Mouse (Mus musculus) layer of hippocampus, adult 2 months (tissue): ENCODE measurements around the gene Dennd2c. TPM values are rescaled to one million over a fixed set of nuclear protein-coding genes. Genes with fewer than 3 reads are reported as not detected.
"Not testable (repeated sequence)": the region's sequence is repeated elsewhere in the genome, so short reads cannot be mapped to it uniquely, and the experiment has no call there.

ENCODE experiments used
- DNase-seq, 2 experiments: peaks; one replicate each; pipeline ENCODE4 v3.0.0; 2022; ENCODE audit warnings: low spot score in 2 of 2
- H3K27ac ChIP-seq: fragments of 200-600 bp; 2 replicates; pipeline ENCODE4 v1.8.1; 2022
- H3K4me3 ChIP-seq: fragments of 200-600 bp; 2 replicates; pipeline ENCODE4 v1.8.1; 2022; ENCODE audit warnings: mild to moderate bottlenecking
- CTCF ChIP-seq: fragments of 200-600 bp; conservative IDR thresholded peaks from 2 replicates; pipeline ENCODE4 v1.8.1; 2022; ENCODE audit warnings: antibody characterized with exemption, mild to moderate bottlenecking, moderate library complexity
- total RNA-seq, 2 experiments: library from RNA; stranded (reverse); gene quantifications; 2 replicates each; pipeline ENCODE4 v1.2.3; 2021

Dennd2c gene
- total RNA-seq, 2 experiments from 2014 or later = 0.28 to 0.54 TPM

GRCm38 (mm10) chr3:103129367-103130159, 27.2 kb downstream of the Dennd2c start:
- TF ChIP-seq CTCF = no peak
- no peak overlapping the region for H3K4me3 ChIP-seq
- H3K27ac ChIP-seq = no peak overlapping the region
- no peak for DNase-seq

GRCm38 (mm10) chr3:103130236-103130751, 27.9 kb downstream of the Dennd2c start:
- Histone ChIP-seq H3K27ac (peak overlapping the region; percentile 46; the same call in 1 of the 2 replicates), H3K4me3 (peak overlapping the region; percentile 22; the same call in 1 of the 2 replicates)
- no peak for TF ChIP-seq CTCF
- DNase-seq = peak in 1 of 2 experiments; percentile 15

- no peak overlapping the region for H3K4me3 ChIP-seq
- H3K27ac ChIP-seq = no peak overlapping the region
- TF ChIP-seq CTCF = no peak
- DNase-seq = no peak
These were observed 30.7 kb downstream of the Dennd2c start for GRCm38 (mm10) chr3:103133098-103133497.

- DNase-seq = no peak
- TF ChIP-seq CTCF = no peak
- H3K4me3 ChIP-seq = no peak overlapping the region
- no peak overlapping the region for H3K27ac ChIP-seq
These were observed 34.1 kb downstream of the Dennd2c start for GRCm38 (mm10) chr3:103136414-103137077.

GRCm38 (mm10) chr3:103139047-103139446, 36.6 kb downstream of the Dennd2c start:
- no peak for TF ChIP-seq CTCF
- DNase-seq = no peak
- Histone ChIP-seq H3K27ac (peak overlapping the region; percentile 14; the same call in 1 of the 2 replicates), H3K4me3 (no peak overlapping the region)

GRCm38 (mm10) chr3:103140095-103140838, 37.9 kb downstream of the Dennd2c start:
- not testable (repeated sequence) for H3K4me3 ChIP-seq, DNase-seq
- H3K27ac ChIP-seq = peak overlapping the region; percentile 33; the same call in 1 of the 2 replicates

- H3K4me3 ChIP-seq = no peak overlapping the region
- DNase-seq = no peak
- no peak for TF ChIP-seq CTCF
- no peak overlapping the region for H3K27ac ChIP-seq
These were observed 38.9 kb downstream of the Dennd2c start for GRCm38 (mm10) chr3:103141287-103141686.

- Histone ChIP-seq H3K4me3 (no peak overlapping the region), H3K27ac (no peak overlapping the region)
- DNase-seq = no peak
- no peak for TF ChIP-seq CTCF
These were observed 40.0 kb downstream of the Dennd2c start for GRCm38 (mm10) chr3:103142366-103142765.

GRCm38 (mm10) chr3:103145336-103145735, 42.9 kb downstream of the Dennd2c start:
- no peak for TF ChIP-seq CTCF
- H3K27ac ChIP-seq = no peak overlapping the region
- H3K4me3 ChIP-seq = no peak overlapping the region
- no peak for DNase-seq

GRCm38 (mm10) chr3:103145791-103146190, 43.4 kb downstream of the Dennd2c start:
- no peak overlapping the region for H3K27ac ChIP-seq
- no peak for TF ChIP-seq CTCF
- no peak overlapping the region for H3K4me3 ChIP-seq
- no peak for DNase-seq

GRCm38 (mm10) chr3:103146330-103147166, 44.1 kb downstream of the Dennd2c start:
- no peak for DNase-seq
- Histone ChIP-seq H3K27ac (no peak overlapping the region), H3K4me3 (no peak overlapping the region)
- no peak for TF ChIP-seq CTCF

GRCm38 (mm10) chr3:103147775-103148174, 45.4 kb downstream of the Dennd2c start:
- TF ChIP-seq CTCF = peak; percentile 58
- no peak overlapping the region for H3K4me3 ChIP-seq
- no peak for DNase-seq
- no peak overlapping the region for H3K27ac ChIP-seq
